Mouse (Mus musculus): ENCODE data around the gene Gpd2.

Gpd2 gene

GRCm38 (mm10) chr2:57387816-57388215, 150.4 kb downstream of the Gpd2 start:
- DNase-seq (ENCODE audit: low spot score) = no peak

GRCm38 (mm10) chr2:57395071-57395470, 157.6 kb downstream of the Gpd2 start:
- no peak for DNase-seq (ENCODE audit: low spot score)

- no peak for DNase-seq (ENCODE audit: low spot score)
Measured at GRCm38 (mm10) chr2:57396061-57396460, 158.6 kb downstream of the Gpd2 start.

- no peak for DNase-seq (ENCODE audit: low spot score)
Measured at GRCm38 (mm10) chr2:57397727-57398126, 160.3 kb downstream of the Gpd2 start.

- DNase-seq (ENCODE audit: low spot score) = no peak
Measured at GRCm38 (mm10) chr2:57407414-57408019, 170.1 kb downstream of the Gpd2 start.

GRCm38 (mm10) chr2:57408413-57408812, 171.0 kb downstream of the Gpd2 start:
- no peak for DNase-seq (ENCODE audit: low spot score)

- no peak for DNase-seq (ENCODE audit: low spot score)
Measured at GRCm38 (mm10) chr2:57411551-57411950, 174.1 kb downstream of the Gpd2 start.

- no peak for DNase-seq (ENCODE audit: low spot score)
Measured at GRCm38 (mm10) chr2:57414550-57415160, 177.2 kb downstream of the Gpd2 start.

GRCm38 (mm10) chr2:57416711-57417110, 179.3 kb downstream of the Gpd2 start:
- DNase-seq (ENCODE audit: low spot score) = no peak
